Mouse (Mus musculus): ENCODE results near the gene Ccdc32.

DNA sequence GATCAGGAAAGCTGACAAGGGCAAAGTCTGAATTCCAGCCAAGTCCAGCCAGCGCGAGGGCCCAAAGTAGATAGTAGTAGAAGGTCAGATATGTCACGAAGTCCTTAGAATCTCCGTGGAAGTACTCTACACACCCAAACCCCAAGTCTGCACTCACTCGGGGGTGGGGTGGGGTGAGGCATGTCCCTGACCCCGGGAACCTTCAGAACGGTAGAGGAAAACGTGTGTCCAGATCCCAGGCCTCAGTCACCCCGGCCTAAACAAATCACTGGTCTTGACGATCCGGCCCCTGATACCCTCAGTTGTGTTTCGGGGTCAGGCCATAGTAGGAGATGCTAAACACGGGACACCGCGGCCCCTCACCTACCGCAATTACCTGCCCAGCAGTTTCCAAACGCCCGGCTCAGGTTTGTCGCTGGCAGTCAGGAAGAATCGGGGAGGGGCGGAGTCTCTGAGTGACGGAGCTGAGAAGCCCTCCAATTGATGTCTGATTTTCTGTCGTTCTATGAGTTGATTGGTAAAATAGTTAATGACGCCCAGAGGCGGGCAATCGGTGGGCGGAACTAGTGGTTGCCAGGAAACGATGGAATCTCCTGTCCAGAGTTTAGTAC is at the start of gene Ccdc32:
- TF ChIP-seq CTCF (IDR thresholded peaks at IDR 0.05; ENCODE audit: insufficient read depth, low read length) (no peak), POLR2A (IDR thresholded peaks at IDR 0.05; ENCODE audit: borderline replicate concordance, extremely low read depth, low read depth, low read length) (peak; percentile 57; the same call in 1 of the 2 replicates)

Measured in lung, adult 2 months (tissue).